Mouse (Mus musculus): ENCODE results near the gene Marveld3. TPM values are rescaled to one million over a fixed set of nuclear protein-coding genes. Genes with fewer than 3 reads are reported as not detected.
A peak's percentile ranks its signal among the peaks of the same experiment; 100 is the strongest.

Marveld3 gene
- polyA plus RNA-seq (2015; fragmentation: Nextera tagmentation; extraction: Ambion mirVana) = 0.51 and 1.3 TPM in 2 replicates

GRCm38 (mm10) chr8:109961693-109962367 lies at the start of gene Marveld3:
TSS of gene Marveld3 (minus strand) at chr8:109962203.
- peaks cover 31% of the 10 kb centered on the region for H3K27me3 ChIP-seq (ENCODE audit: control insufficient read depth, insufficient read depth, low read length)
- peak; percentile 10; the same call in 1 of the 2 replicates for ATAC-seq (replicated peaks; ENCODE audit: extremely low read depth, insufficient read depth, low FRiP score)

GRCm38 (mm10) chr8:110010868-110011267 lies 48.9 kb upstream of the Marveld3 start:
- no peaks in the 10 kb centered on the region for H3K4me1 ChIP-seq (ENCODE audit: control insufficient read depth, insufficient read depth, low read length)
- no peak overlapping the region for H3K4me3 ChIP-seq (ENCODE audit: low read length)
- no peak overlapping the region for H3K4me2 ChIP-seq (ENCODE audit: low read depth, low read length)
- H3K9me3 ChIP-seq (replicated peaks; ENCODE audit: control insufficient read depth, low read length) = no peaks in the 10 kb centered on the region
- no peak overlapping the region for H3K27ac ChIP-seq (ENCODE audit: low read length)
- no peak overlapping the region for H3K9ac ChIP-seq (ENCODE audit: low read length)
- ATAC-seq (replicated peaks; ENCODE audit: extremely low read depth, insufficient read depth, low FRiP score) = no peak
- no peaks in the 10 kb centered on the region for H3K36me3 ChIP-seq (ENCODE audit: control insufficient read depth, insufficient read depth)
- no peaks in the 10 kb centered on the region for H3K27me3 ChIP-seq (ENCODE audit: control insufficient read depth, insufficient read depth, low read length)
- 29% methylated on average over 5 of the region's 5 CpGs for WGBS

More at GRCm38 (mm10) chr8:109961693-109962367, at the start of gene Marveld3:
- Histone ChIP-seq H3K4me3 (ENCODE audit: low read length) (peak within 1 kb of the TSS; percentile 62), H3K4me1 (ENCODE audit: control insufficient read depth, insufficient read depth, low read length) (peaks cover 15% of the 10 kb centered on the region), H3K9ac (ENCODE audit: low read length) (peak within 1 kb of the TSS; percentile 54), H3K9me3 (replicated peaks; ENCODE audit: control insufficient read depth, low read length) (no peaks in the 10 kb centered on the region), H3K36me3 (ENCODE audit: control insufficient read depth, insufficient read depth) (no peaks in the 10 kb centered on the region), H3K4me2 (ENCODE audit: low read depth, low read length) (peak within 1 kb of the TSS; percentile 97), H3K27ac (ENCODE audit: low read length) (no peak within 1 kb of the TSS)
- WGBS = 3% methylated on average over 64 of the region's 64 CpGs

DNA sequence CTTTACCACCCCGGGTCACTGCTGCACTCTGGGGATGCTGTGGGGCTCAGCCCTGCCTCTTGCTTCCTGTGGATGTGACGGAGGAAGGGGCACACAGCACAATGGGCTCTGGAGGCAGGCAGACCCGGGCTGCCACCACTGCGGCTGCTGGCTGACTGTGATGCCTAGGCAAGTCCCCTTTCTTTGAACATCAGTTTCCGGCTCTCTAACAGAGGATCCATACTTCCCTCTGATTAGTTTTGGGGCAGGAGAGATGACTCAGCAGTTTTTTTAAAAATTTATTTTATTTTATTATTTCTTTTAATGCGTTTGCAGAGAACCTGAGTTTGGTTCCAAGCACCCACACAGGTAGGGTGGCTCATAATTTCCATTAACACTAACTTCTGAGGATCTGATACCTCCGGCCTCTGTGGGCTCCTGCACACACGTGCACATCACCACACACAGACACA lies 47.0 kb upstream of the Marveld3 start:
- 59% methylated on average over 8 of the region's 8 CpGs for WGBS
- no peak overlapping the region for H3K4me3 ChIP-seq (ENCODE audit: low read length)
- H3K27ac ChIP-seq (ENCODE audit: low read length) = no peak overlapping the region
- H3K36me3 ChIP-seq (ENCODE audit: control insufficient read depth, insufficient read depth) = no peaks in the 10 kb centered on the region
- H3K27me3 ChIP-seq (ENCODE audit: control insufficient read depth, insufficient read depth, low read length) = no peaks in the 10 kb centered on the region
- no peak for ATAC-seq (replicated peaks; ENCODE audit: extremely low read depth, insufficient read depth, low FRiP score)
- H3K9ac ChIP-seq (ENCODE audit: low read length) = no peak overlapping the region
- no peaks in the 10 kb centered on the region for H3K9me3 ChIP-seq (replicated peaks; ENCODE audit: control insufficient read depth, low read length)
- no peak overlapping the region for H3K4me2 ChIP-seq (ENCODE audit: low read depth, low read length)
- H3K4me1 ChIP-seq (ENCODE audit: control insufficient read depth, insufficient read depth, low read length) = no peaks in the 10 kb centered on the region

GRCm38 (mm10) chr8:110008228-110008994 lies 46.4 kb upstream of the Marveld3 start:
- WGBS = 73% methylated on average over 26 of the region's 26 CpGs
- no peaks in the 10 kb centered on the region for H3K27me3 ChIP-seq (ENCODE audit: control insufficient read depth, insufficient read depth, low read length)
- no peaks in the 10 kb centered on the region for H3K36me3 ChIP-seq (ENCODE audit: control insufficient read depth, insufficient read depth)
- H3K9me3 ChIP-seq (replicated peaks; ENCODE audit: control insufficient read depth, low read length) = no peaks in the 10 kb centered on the region
- no peak overlapping the region for H3K9ac ChIP-seq (ENCODE audit: low read length)
- no peak overlapping the region for H3K4me3 ChIP-seq (ENCODE audit: low read length)
- H3K4me1 ChIP-seq (ENCODE audit: control insufficient read depth, insufficient read depth, low read length) = no peaks in the 10 kb centered on the region
- no peak overlapping the region for H3K4me2 ChIP-seq (ENCODE audit: low read depth, low read length)
- ATAC-seq (replicated peaks; ENCODE audit: extremely low read depth, insufficient read depth, low FRiP score) = no peak
- H3K27ac ChIP-seq (ENCODE audit: low read length) = no peak overlapping the region

- H3K4me3 ChIP-seq (ENCODE audit: low read length) = no peak overlapping the region
- no peaks in the 10 kb centered on the region for H3K36me3 ChIP-seq (ENCODE audit: control insufficient read depth, insufficient read depth)
- H3K27me3 ChIP-seq (ENCODE audit: control insufficient read depth, insufficient read depth, low read length) = no peaks in the 10 kb centered on the region
- H3K27ac ChIP-seq (ENCODE audit: low read length) = no peak overlapping the region
- no peak overlapping the region for H3K4me2 ChIP-seq (ENCODE audit: low read depth, low read length)
- no peaks in the 10 kb centered on the region for H3K9me3 ChIP-seq (replicated peaks; ENCODE audit: control insufficient read depth, low read length)
- H3K4me1 ChIP-seq (ENCODE audit: control insufficient read depth, insufficient read depth, low read length) = no peaks in the 10 kb centered on the region
- WGBS = 61% methylated on average over 17 of the region's 17 CpGs
- ATAC-seq (replicated peaks; ENCODE audit: extremely low read depth, insufficient read depth, low FRiP score) = no peak
- H3K9ac ChIP-seq (ENCODE audit: low read length) = no peak overlapping the region
These were observed 44.5 kb upstream of the Marveld3 start for GRCm38 (mm10) chr8:110006312-110007023.

DNA sequence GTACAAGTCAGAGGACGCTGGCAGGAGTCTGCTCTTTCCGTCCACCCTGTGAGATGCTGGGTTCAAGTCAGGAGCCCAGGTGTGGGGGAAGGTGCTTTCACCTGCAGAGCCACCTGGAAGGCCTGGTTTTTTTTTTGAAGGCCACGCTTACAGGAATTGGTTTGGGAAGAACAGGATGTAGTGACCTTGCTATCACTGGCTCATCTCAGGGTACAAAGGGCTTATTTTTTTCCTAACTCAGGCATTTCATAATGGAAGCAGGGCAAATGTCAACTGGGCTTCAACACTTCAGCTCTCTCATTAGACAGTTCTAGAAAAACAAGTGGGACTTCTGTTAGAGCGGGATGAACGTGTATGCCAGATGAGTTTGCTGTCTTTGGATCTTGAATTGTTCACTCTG lies 42.3 kb upstream of the Marveld3 start:
- Histone ChIP-seq H3K4me1 (ENCODE audit: control insufficient read depth, insufficient read depth, low read length) (no peaks in the 10 kb centered on the region), H3K4me2 (ENCODE audit: low read depth, low read length) (no peak overlapping the region), H3K36me3 (ENCODE audit: control insufficient read depth, insufficient read depth) (no peaks in the 10 kb centered on the region), H3K27me3 (ENCODE audit: control insufficient read depth, insufficient read depth, low read length) (no peaks in the 10 kb centered on the region), H3K9me3 (replicated peaks; ENCODE audit: control insufficient read depth, low read length) (no peaks in the 10 kb centered on the region), H3K4me3 (ENCODE audit: low read length) (no peak overlapping the region), H3K27ac (ENCODE audit: low read length) (no peak overlapping the region), H3K9ac (ENCODE audit: low read length) (no peak overlapping the region)
- no peak for ATAC-seq (replicated peaks; ENCODE audit: extremely low read depth, insufficient read depth, low FRiP score)
- 70% methylated on average over 5 of the region's 5 CpGs for WGBS

DNA sequence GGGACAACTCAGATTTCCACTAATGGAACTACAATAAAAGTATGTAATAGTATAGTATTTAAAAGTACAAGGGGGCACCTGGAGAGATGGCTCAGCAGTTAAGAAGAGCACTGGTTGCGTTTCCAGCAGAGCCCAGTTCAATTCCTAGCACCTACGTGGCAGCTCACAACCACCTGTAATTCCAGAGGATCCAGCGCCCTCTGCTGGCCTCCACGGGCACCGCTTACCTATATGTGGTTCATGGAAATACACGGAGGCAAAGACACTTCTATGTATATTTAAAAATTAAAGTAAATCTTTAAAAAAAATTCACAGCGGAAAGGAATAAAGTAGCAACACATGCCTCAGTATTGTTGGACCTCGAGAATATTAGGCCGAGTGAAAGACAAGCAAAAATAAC lies 41.0 kb upstream of the Marveld3 start:
- Histone ChIP-seq H3K9me3 (replicated peaks; ENCODE audit: control insufficient read depth, low read length) (no peaks in the 10 kb centered on the region), H3K4me3 (ENCODE audit: low read length) (no peak overlapping the region), H3K27me3 (ENCODE audit: control insufficient read depth, insufficient read depth, low read length) (no peaks in the 10 kb centered on the region), H3K27ac (ENCODE audit: low read length) (no peak overlapping the region), H3K36me3 (ENCODE audit: control insufficient read depth, insufficient read depth) (no peaks in the 10 kb centered on the region), H3K4me2 (ENCODE audit: low read depth, low read length) (no peak overlapping the region), H3K9ac (ENCODE audit: low read length) (no peak overlapping the region), H3K4me1 (ENCODE audit: control insufficient read depth, insufficient read depth, low read length) (no peaks in the 10 kb centered on the region)
- no peak for ATAC-seq (replicated peaks; ENCODE audit: extremely low read depth, insufficient read depth, low FRiP score)
- WGBS = 34% methylated on average over 9 of the region's 9 CpGs

- Histone ChIP-seq H3K36me3 (ENCODE audit: control insufficient read depth, insufficient read depth) (no peaks in the 10 kb centered on the region), H3K27ac (ENCODE audit: low read length) (no peak overlapping the region), H3K9me3 (replicated peaks; ENCODE audit: control insufficient read depth, low read length) (no peaks in the 10 kb centered on the region), H3K4me2 (ENCODE audit: low read depth, low read length) (no peak overlapping the region), H3K27me3 (ENCODE audit: control insufficient read depth, insufficient read depth, low read length) (no peaks in the 10 kb centered on the region), H3K9ac (ENCODE audit: low read length) (no peak overlapping the region), H3K4me3 (ENCODE audit: low read length) (no peak overlapping the region), H3K4me1 (ENCODE audit: control insufficient read depth, insufficient read depth, low read length) (no peaks in the 10 kb centered on the region)
- WGBS = 80% methylated on average over 10 of the region's 10 CpGs
- no peak for ATAC-seq (replicated peaks; ENCODE audit: extremely low read depth, insufficient read depth, low FRiP score)
These were observed 38.0 kb upstream of the Marveld3 start for GRCm38 (mm10) chr8:109999974-110000373.

GRCm38 (mm10) chr8:109998066-109998465 lies 36.1 kb upstream of the Marveld3 start:
- Histone ChIP-seq H3K9me3 (replicated peaks; ENCODE audit: control insufficient read depth, low read length) (no peaks in the 10 kb centered on the region), H3K9ac (ENCODE audit: low read length) (no peak overlapping the region), H3K27ac (ENCODE audit: low read length) (no peak overlapping the region), H3K4me2 (ENCODE audit: low read depth, low read length) (no peak overlapping the region), H3K36me3 (ENCODE audit: control insufficient read depth, insufficient read depth) (no peaks in the 10 kb centered on the region), H3K4me1 (ENCODE audit: control insufficient read depth, insufficient read depth, low read length) (no peaks in the 10 kb centered on the region), H3K4me3 (ENCODE audit: low read length) (no peak overlapping the region), H3K27me3 (ENCODE audit: control insufficient read depth, insufficient read depth, low read length) (no peaks in the 10 kb centered on the region)
- 71% methylated on average over 7 of the region's 7 CpGs for WGBS
- no peak for ATAC-seq (replicated peaks; ENCODE audit: extremely low read depth, insufficient read depth, low FRiP score)

All from heart, embryonic 16.5 days (tissue).